Mouse (Mus musculus) forebrain, postnatal 0 days (tissue): ENCODE measurements around the gene Cdsn. TPM values are rescaled to one million over a fixed set of nuclear protein-coding genes. Genes with fewer than 3 reads are reported as not detected.

Experiments used
- ATAC-seq: fragments of 200-750 bp; cut with Nextera tagmentation; 2 replicates; pipeline ENCODE4 v1.8.0; 2017; ENCODE audit warnings: mild to moderate bottlenecking, moderate library complexity
- DNase-seq: peaks from one replicate; pipeline ENCODE4 v3.0.0-alpha.2; 2015
- H3K27ac ChIP-seq: fragments of 300-500 bp; sonication (generic); 2 replicates; pipeline ENCODE4 v1.5.1; 2014; ENCODE audit warnings: low read depth, mild to moderate bottlenecking, antibody characterized with exemption, low read length, moderate library complexity, mixed read lengths
- H3K27me3 ChIP-seq: fragments of 300-500 bp; sonication (generic); 2 replicates; pipeline ENCODE4 v1.6.1; 2014; ENCODE audit warnings: mild to moderate bottlenecking, low read length, mixed read lengths; ENCODE audit not compliant: insufficient read depth
- H3K36me3 ChIP-seq: fragments of 300-500 bp; sonication (generic); 2 replicates; pipeline ENCODE4 v1.6.1; 2014; ENCODE audit warnings: mild to moderate bottlenecking, moderate library complexity; ENCODE audit not compliant: insufficient read depth
- H3K4me1 ChIP-seq: fragments of 300-500 bp; sonication (generic); 2 replicates; pipeline ENCODE4 v1.6.1; 2014; ENCODE audit warnings: antibody characterized with exemption; ENCODE audit not compliant: insufficient read depth
- H3K4me2 ChIP-seq: fragments of 300-500 bp; sonication (generic); 2 replicates; pipeline ENCODE4 v1.6.1; 2014; ENCODE audit warnings: low read depth, mild to moderate bottlenecking, moderate library complexity
- H3K4me3 ChIP-seq: fragments of 300-500 bp; sonication (generic); 2 replicates; pipeline ENCODE4 v1.5.1; 2014; ENCODE audit warnings: low read depth, low read length, mixed read lengths
- H3K9ac ChIP-seq: fragments of 300-500 bp; sonication (generic); 2 replicates; pipeline ENCODE4 v1.6.1; 2014; ENCODE audit warnings: mild to moderate bottlenecking
- H3K9me3 ChIP-seq: fragments of 300-500 bp; sonication (generic); 2 replicates; pipeline ENCODE4 v1.6.1; 2016; ENCODE audit warnings: low read length
- CTCF ChIP-seq: sonication (generic); IDR thresholded peaks from 2 replicates; pipeline ENCODE4 v1.5.1; 2016; ENCODE audit warnings: antibody characterized with exemption, control low read depth, low read depth
- WGBS: fragments of 180-500 bp; shearing (Covaris S2); extraction: QIAGEN DNeasy Blood & Tissue Kit; methylation state at CpG from one replicate; pipeline ENCODE4 v1.1.7; 2014; 5-methylcytosine and 5-hydroxymethylcytosine counted together
- polyA plus RNA-seq: library from polyadenylated mRNA; unstranded; fragments of >200 nt; fragmentation: Nextera tagmentation; extraction: Ambion mirVana; gene quantifications from 2 replicates; pipeline ENCODE4 v1.2.1, GENCODE M21; 2015
- total RNA-seq: library from RNA; depleted of rRNA; stranded (reverse); fragments of >200 nt; gene quantifications from 2 replicates; pipeline ENCODE4 v1.2.3, GENCODE M21; 2014

Gene Cdsn
- total and polyA plus RNA-seq, 2 experiments from 2014 or later = 0.18 to 0.43 TPM

- Histone ChIP-seq H3K27me3 (no peaks in the 10 kb centered on the region), H3K9me3 (no peaks in the 10 kb centered on the region), H3K9ac (no peak overlapping the region), H3K4me3 (no peak overlapping the region), H3K27ac (no peak overlapping the region), H3K4me1 (no peaks in the 10 kb centered on the region), H3K4me2 (no peak overlapping the region), H3K36me3 (no peaks in the 10 kb centered on the region)
- WGBS = 10% methylated on average over 6 of the region's 6 CpGs
- peak; percentile 94 for TF ChIP-seq CTCF
- ATAC-seq (peak; percentile 90), DNase-seq (peak; percentile 87)
Observed at GRCm38 (mm10) chr17:35534343-35534742, 17.6 kb upstream of the Cdsn start.

GRCm38 (mm10) chr17:35537421-35537820 lies 14.5 kb upstream of the Cdsn start:
- no peak overlapping the region for H3K4me3 ChIP-seq
- 87% methylated on average over 4 of the region's 4 CpGs for WGBS

GRCm38 (mm10) chr17:35538476-35538875 lies 13.5 kb upstream of the Cdsn start:
- no peak overlapping the region for H3K4me3 ChIP-seq
- no peak overlapping the region for H3K9ac ChIP-seq
- no peaks in the 10 kb centered on the region for H3K4me1 ChIP-seq
- H3K27ac ChIP-seq = no peak overlapping the region
- no peak for TF ChIP-seq CTCF
- no peaks in the 10 kb centered on the region for H3K36me3 ChIP-seq
- 78% methylated on average over 1 of the region's 1 CpGs for WGBS
- no peaks in the 10 kb centered on the region for H3K27me3 ChIP-seq
- no peak overlapping the region for H3K4me2 ChIP-seq
- H3K9me3 ChIP-seq = no peaks in the 10 kb centered on the region
- ATAC-seq (no peak), DNase-seq (no peak)

More at GRCm38 (mm10) chr17:35537421-35537820, 14.5 kb upstream of the Cdsn start:
- DNase-seq (no peak), ATAC-seq (no peak)
- Histone ChIP-seq H3K9ac (no peak overlapping the region), H3K36me3 (no peaks in the 10 kb centered on the region), H3K4me1 (no peaks in the 10 kb centered on the region), H3K27ac (no peak overlapping the region), H3K27me3 (no peaks in the 10 kb centered on the region), H3K9me3 (no peaks in the 10 kb centered on the region), H3K4me2 (no peak overlapping the region)
- no peak for TF ChIP-seq CTCF

GRCm38 (mm10) chr17:35539540-35539939 lies 12.4 kb upstream of the Cdsn start:
- H3K4me1 ChIP-seq = no peaks in the 10 kb centered on the region
- TF ChIP-seq CTCF = no peak
- no peak overlapping the region for H3K27ac ChIP-seq
- no peaks in the 10 kb centered on the region for H3K27me3 ChIP-seq
- no peak for ATAC-seq
- no peak for DNase-seq
- no peak overlapping the region for H3K9ac ChIP-seq
- no peaks in the 10 kb centered on the region for H3K36me3 ChIP-seq
- 52% methylated on average over 10 of the region's 10 CpGs for WGBS
- no peaks in the 10 kb centered on the region for H3K9me3 ChIP-seq
- H3K4me3 ChIP-seq = no peak overlapping the region
- no peak overlapping the region for H3K4me2 ChIP-seq

- no peak overlapping the region for H3K9ac ChIP-seq
- H3K4me3 ChIP-seq = no peak overlapping the region
- H3K9me3 ChIP-seq = no peaks in the 10 kb centered on the region
- no peak for TF ChIP-seq CTCF
- H3K4me1 ChIP-seq = no peaks in the 10 kb centered on the region
- DNase-seq (no peak), ATAC-seq (no peak)
- WGBS = 74% methylated on average over 15 of the region's 15 CpGs
- no peak overlapping the region for H3K4me2 ChIP-seq
- H3K27me3 ChIP-seq = no peaks in the 10 kb centered on the region
- H3K27ac ChIP-seq = no peak overlapping the region
- H3K36me3 ChIP-seq = no peaks in the 10 kb centered on the region
Observed at GRCm38 (mm10) chr17:35542761-35543411, 9.0 kb upstream of the Cdsn start.

- ATAC-seq (no peak), DNase-seq (no peak)
- Histone ChIP-seq H3K4me1 (no peaks in the 10 kb centered on the region), H3K4me2 (no peak overlapping the region), H3K9me3 (no peaks in the 10 kb centered on the region), H3K4me3 (no peak overlapping the region), H3K36me3 (no peaks in the 10 kb centered on the region), H3K9ac (no peak overlapping the region), H3K27ac (no peak overlapping the region), H3K27me3 (no peaks in the 10 kb centered on the region)
- 33% methylated on average over 14 of the region's 14 CpGs for WGBS
- no peak for TF ChIP-seq CTCF
Observed at GRCm38 (mm10) chr17:35543412-35543861, 8.5 kb upstream of the Cdsn start.

GRCm38 (mm10) chr17:35544001-35544400 lies 7.9 kb upstream of the Cdsn start:
- Histone ChIP-seq H3K27me3 (no peaks in the 10 kb centered on the region), H3K4me2 (no peak overlapping the region), H3K9me3 (no peaks in the 10 kb centered on the region), H3K36me3 (no peaks in the 10 kb centered on the region), H3K4me3 (no peak overlapping the region), H3K4me1 (no peaks in the 10 kb centered on the region), H3K27ac (no peak overlapping the region), H3K9ac (no peak overlapping the region)
- WGBS = 83% methylated on average over 6 of the region's 6 CpGs
- TF ChIP-seq CTCF = no peak
- DNase-seq (no peak), ATAC-seq (no peak)
